Mouse (Mus musculus): Measurements from ENCODE around the gene Psg29.

Gene Psg29

GRCm38 (mm10) chr7:17203177-17203576, at the start of gene Psg29:
Psg29 (plus strand) TSS chr7:17203477.
- no peak for DNase-seq

GRCm38 (mm10) chr7:17155634-17156033, 47.6 kb upstream of the Psg29 start:
- DNase-seq, result no peak

GRCm38 (mm10) chr7:17156885-17157677, 46.2 kb upstream of the Psg29 start:
- DNase-seq, result no peak

- DNase-seq, result no peak
These were observed 44.3 kb upstream of the Psg29 start for GRCm38 (mm10) chr7:17159011-17159410.

- DNase-seq, result no peak
These were observed 31.4 kb upstream of the Psg29 start for GRCm38 (mm10) chr7:17171827-17172226.

- no peak for DNase-seq
These were observed 2.4 kb downstream of the Psg29 start for GRCm38 (mm10) chr7:17205530-17206184.

Data from right cerebral cortex, postnatal 25 days (tissue).